Mouse (Mus musculus) MEL (cell line): Measurements from ENCODE around the gene Fto. TPM values are rescaled to one million over a fixed set of nuclear protein-coding genes. Genes with fewer than 3 reads are reported as not detected.

ENCODE experiments used
- DNase-seq: peaks from one replicate; pipeline ENCODE4 v3.0.0; 2011; ENCODE audit warnings: low read depth, low spot score
- H3K27ac ChIP-seq: 2 replicates; pipeline ENCODE4 v1.5.1; 2012; ENCODE audit warnings: low read depth, mild to moderate bottlenecking, control low read depth, low read length, moderate library complexity; ENCODE audit not compliant: control insufficient read depth
- H3K27me3 ChIP-seq, 2 experiments: fragments of 150-350 bp in 1 of 2; sonication (generic) in 1 of 2; 2 replicates each; pipeline ENCODE4 v1.6.1; 2012; ENCODE audit warnings: low read length in 2 of 2, mild to moderate bottlenecking in 2 of 2, improper control_type of control experiment in 1 of 2, moderate library complexity in 1 of 2; ENCODE audit not compliant: insufficient read depth in 2 of 2, control insufficient read depth in 1 of 2
- H3K36me3 ChIP-seq, 2 experiments: 2 replicates each; pipeline ENCODE4 v1.6.1; 2012 to 2014; ENCODE audit warnings: low read length in 2 of 2, improper control_type of control experiment in 1 of 2, inconsistent platforms in 1 of 2, mild to moderate bottlenecking in 1 of 2; ENCODE audit not compliant: insufficient read depth in 2 of 2, control insufficient read depth in 1 of 2
- H3K4me1 ChIP-seq, 2 experiments: fragments of 150-350 bp in 1 of 2; sonication (generic) in 1 of 2; 2 replicates each; pipeline ENCODE4 v1.6.1; 2012; ENCODE audit warnings: low read length in 2 of 2, improper control_type of control experiment in 1 of 2, mild to moderate bottlenecking in 1 of 2; ENCODE audit not compliant: insufficient read depth in 2 of 2, control insufficient read depth in 1 of 2
- H3K4me3 ChIP-seq, 2 experiments: fragments of 150-350 bp in 1 of 2; sonication (generic) in 1 of 2; 2 replicates each; pipeline ENCODE4 v1.5.1; 2012; ENCODE audit warnings: low read depth in 2 of 2, low read length in 2 of 2, mild to moderate bottlenecking in 2 of 2, moderate library complexity in 2 of 2, control low read depth in 1 of 2, improper control_type of control experiment in 1 of 2; ENCODE audit not compliant: control insufficient read depth in 1 of 2, insufficient read depth in 1 of 2
- H3K79me2 ChIP-seq: 2 replicates; pipeline ENCODE4 v1.6.1; 2012; ENCODE audit warnings: mild to moderate bottlenecking, low read length, moderate library complexity; ENCODE audit not compliant: control insufficient read depth, poor library complexity, insufficient read depth
- H3K9ac ChIP-seq: 2 replicates; pipeline ENCODE4 v1.6.1; 2012; ENCODE audit warnings: low read depth, mild to moderate bottlenecking, control low read depth, low read length, moderate library complexity; ENCODE audit not compliant: control insufficient read depth, poor library complexity, severe bottlenecking
- H3K9me3 ChIP-seq: fragments of 150-350 bp; sonication (generic); replicated peaks from 2 replicates; pipeline ENCODE4 v1.6.1; 2012; ENCODE audit warnings: mild to moderate bottlenecking, low read length, improper control_type of control experiment, moderate library complexity; ENCODE audit not compliant: insufficient read depth
- CHD2 ChIP-seq: IDR thresholded peaks from 2 replicates; pipeline ENCODE4 v1.6.1; 2011; ENCODE audit warnings: low read length, improper control_type of control experiment
- CTCF ChIP-seq, 3 experiments: IDR thresholded peaks in 2 of 3; conservative IDR thresholded peaks in 1 of 3; 2 replicates each; pipeline ENCODE4 v1.5.1; 2011 to 2012; ENCODE audit warnings: low read length in 3 of 3, low read depth in 2 of 3, mild to moderate bottlenecking in 2 of 3, improper control_type of control experiment in 1 of 3, inconsistent platforms in 1 of 3, mixed read lengths in 1 of 3, moderate library complexity in 1 of 3; ENCODE audit not compliant: control insufficient read depth in 1 of 3, insufficient read depth in 1 of 3, poor library complexity in 1 of 3, severe bottlenecking in 1 of 3
- ETS1 ChIP-seq: IDR thresholded peaks from 2 replicates; pipeline ENCODE4 v1.6.1; 2012; ENCODE audit warnings: low read depth, mild to moderate bottlenecking, inconsistent platforms, low read length, improper control_type of control experiment, moderate library complexity
- MYC ChIP-seq: IDR thresholded peaks from 2 replicates; pipeline ENCODE4 v1.6.1; 2011; ENCODE audit warnings: low read depth, mild to moderate bottlenecking, low read length, improper control_type of control experiment, moderate library complexity
- POLR2AphosphoS5 ChIP-seq: IDR thresholded peaks from 2 replicates; pipeline ENCODE4 v1.6.1; 2012; ENCODE audit warnings: low read depth, borderline replicate concordance, mild to moderate bottlenecking, inconsistent platforms, low read length, moderate library complexity, mixed read lengths
- RCOR1 ChIP-seq: IDR thresholded peaks from 2 replicates; pipeline ENCODE4 v1.6.1; 2012; ENCODE audit warnings: low read depth, mild to moderate bottlenecking, inconsistent platforms, low read length, improper control_type of control experiment
- TAL1 ChIP-seq: IDR thresholded peaks from 2 replicates; pipeline ENCODE4 v1.6.1; 2012; ENCODE audit warnings: mild to moderate bottlenecking, inconsistent platforms, low read length, moderate library complexity, mixed read lengths
- UBTF ChIP-seq: IDR thresholded peaks from 2 replicates; pipeline ENCODE4 v1.6.1; 2012; ENCODE audit warnings: low read depth, mild to moderate bottlenecking, inconsistent platforms, low read length, improper control_type of control experiment, moderate library complexity, borderline replicate concordance; ENCODE audit not compliant: insufficient read depth
- ZKSCAN1 ChIP-seq: IDR thresholded peaks from 2 replicates; pipeline ENCODE4 v1.6.1; 2012; ENCODE audit warnings: low read depth, mild to moderate bottlenecking, inconsistent platforms, low read length, improper control_type of control experiment, moderate library complexity
- polyA plus RNA-seq, 2 experiments: library from polyadenylated mRNA; stranded (reverse) in 1 of 2; unstranded in 1 of 2; fragments of >175 nt in 1 of 2; fragments of >200 nt in 1 of 2; gene quantifications; 2 replicates each; pipeline versions ENCODE4 v1.2.1 to v1.2.4; 2012; ENCODE audit warnings: low replicate concordance in 2 of 2, low read depth in 1 of 2; ENCODE audit not compliant: insufficient read length in 2 of 2, insufficient read depth in 1 of 2, missing spikeins in 1 of 2
- total RNA-seq: library from RNA; depleted of rRNA; stranded (reverse); fragments of 300-350 nt; gene quantifications from 2 replicates; pipeline ENCODE4 v1.2.3, GENCODE M21; 2012

Fto gene
- total and polyA plus RNA-seq, 3 experiments, result 13.5 to 41.1 TPM; not detected in 1

GRCm38 (mm10) chr8:91565869-91566502 is 252.7 kb downstream of the Fto start:
- H3K9me3 ChIP-seq, result no peaks in the 10 kb centered on the region
- H3K79me2 ChIP-seq, result no peaks in the 10 kb centered on the region
- H3K4me3 ChIP-seq, result no peak overlapping the region
- no peaks in the 10 kb centered on the region for H3K36me3 ChIP-seq
- H3K27ac ChIP-seq, result no peak overlapping the region
- H3K27me3 ChIP-seq, result no peaks in the 10 kb centered on the region
- DNase-seq, result no peak
- no peaks in the 10 kb centered on the region for H3K4me1 ChIP-seq
- H3K9ac ChIP-seq, result no peak overlapping the region
- TF ChIP-seq TAL1 (no peak), CTCF (IDR thresholded peaks at IDR 0.05 in 2 of 3, conservative IDR thresholded peaks at IDR 0.05 in 1 of 3; ENCODE audit: control insufficient read depth in 1 of 3, insufficient read depth in 1 of 3, low read depth in 2 of 3, low read length in 3 of 3, poor library complexity in 1 of 3, severe bottlenecking in 1 of 3) (no peak), MYC (no peak)

GRCm38 (mm10) chr8:91566503-91566869 is 253.2 kb downstream of the Fto start:
- no peaks in the 10 kb centered on the region for H3K79me2 ChIP-seq
- no peak overlapping the region for H3K27ac ChIP-seq
- H3K9ac ChIP-seq, result no peak overlapping the region
- H3K4me3 ChIP-seq, result no peak overlapping the region
- H3K4me1 ChIP-seq, result no peaks in the 10 kb centered on the region
- no peaks in the 10 kb centered on the region for H3K27me3 ChIP-seq
- no peak for DNase-seq
- TF ChIP-seq POLR2AphosphoS5 (no peak), MYC (no peak), CHD2 (no peak), TAL1 (no peak), RCOR1 (no peak), ETS1 (no peak), UBTF (no peak)
- H3K9me3 ChIP-seq, result no peaks in the 10 kb centered on the region
- H3K36me3 ChIP-seq, result no peaks in the 10 kb centered on the region

- Histone ChIP-seq H3K9me3 (no peaks in the 10 kb centered on the region), H3K36me3 (no peaks in the 10 kb centered on the region), H3K4me1 (no peaks in the 10 kb centered on the region), H3K4me3 (no peak overlapping the region), H3K27me3 (no peaks in the 10 kb centered on the region), H3K27ac (no peak overlapping the region), H3K79me2 (no peaks in the 10 kb centered on the region), H3K9ac (no peak overlapping the region)
- TF ChIP-seq ZKSCAN1, result no peak
- no peak for DNase-seq
Observed at GRCm38 (mm10) chr8:91569874-91570273, 256.5 kb downstream of the Fto start.
